11 mouse cellular contexts compared by ENCODE assay signal in genomic region chr7:24297361-24298095, GRCm38 (mm10). TPM values are rescaled to one million over a fixed set of nuclear protein-coding genes. Genes with fewer than 3 reads are reported as not detected.
DNase-seq lines count a peak whose midpoint lies in the region; ATAC-seq and TF ChIP-seq lines count a peak whose summit lies in the region.
"Had no signal": no experiment of that assay in that cellular context is flagged by ENCODE, and none has a peak within 500 bp of the region (broad histone marks: within the 10 kb centered on the region; RNA-seq: fewer than 3 reads in every experiment).

No protein-coding gene starts in this region.

- no peaks in the 10 kb centered on the region for H3K9me3 ChIP-seq in lung, embryonic 15.5 days
- H3K9me3 ChIP-seq in forebrain, embryonic 16.5 days (ENCODE audit: control insufficient read depth, low read length) = no peaks in the 10 kb centered on the region
- H3K9me3 ChIP-seq in limb, embryonic 14.5 days (ENCODE audit: control insufficient read depth, low read length) = no peaks in the 10 kb centered on the region
- H3K9me3 ChIP-seq in stomach, embryonic 16.5 days (replicated peaks; ENCODE audit: control insufficient read depth, low read length) = no peaks in the 10 kb centered on the region

- 0 out of 2 replicates have a peak overlapping the region, but pooled peaks have one; percentile 74 for H3K9ac ChIP-seq in lung, embryonic 15.5 days
- no peak overlapping the region for H3K9ac ChIP-seq in forebrain, embryonic 16.5 days (replicated peaks; ENCODE audit: low read depth, low read length)
- no peak overlapping the region for H3K9ac ChIP-seq in limb, embryonic 14.5 days (ENCODE audit: low read depth, low read length, severe bottlenecking)
- H3K9ac ChIP-seq in stomach, embryonic 16.5 days (ENCODE audit: low read length) = no peak overlapping the region

- DNase-seq in lung, postnatal 36 days = no peak
- no peak for DNase-seq in limb, embryonic 14.5 days (ENCODE audit: low spot score)
- no peak for DNase-seq in ovary, adult 18-20 months (ENCODE audit: low spot score)
- no peak for DNase-seq in thymus, adult 2 months
- DNase-seq: cerebellum, adult 9-10 months; lung, postnatal 14 days had no signal

- H3K27me3 ChIP-seq in lung, embryonic 15.5 days = no peaks in the 10 kb centered on the region
- H3K27me3 ChIP-seq in forebrain, embryonic 16.5 days (replicated peaks; ENCODE audit: control insufficient read depth, insufficient read depth, low read length) = no peaks in the 10 kb centered on the region
- no peaks in the 10 kb centered on the region for H3K27me3 ChIP-seq in limb, embryonic 14.5 days (ENCODE audit: control insufficient read depth, insufficient read depth, low read length)
- H3K27me3 ChIP-seq in stomach, embryonic 16.5 days (ENCODE audit: control insufficient read depth, insufficient read depth, low read length) = no peaks in the 10 kb centered on the region
- H3K27me3 ChIP-seq in thymus, adult 2 months (ENCODE audit: control insufficient read depth, insufficient read depth, low read length) = no peaks in the 10 kb centered on the region

- peak overlapping the region; percentile 67; the same call in 1 of the 2 replicates for H3K4me3 ChIP-seq in lung, embryonic 15.5 days
- peak overlapping the region; percentile 65; the same call in 1 of the 2 replicates for H3K4me3 ChIP-seq in forebrain, embryonic 16.5 days (replicated peaks; ENCODE audit: low read length)
- peak overlapping the region; percentile 52; the same call in 1 of the 2 replicates for H3K4me3 ChIP-seq in limb, embryonic 14.5 days (replicated peaks; ENCODE audit: low read length)
- H3K4me3 ChIP-seq in stomach, embryonic 16.5 days (replicated peaks; ENCODE audit: low read length) = no peak overlapping the region
- no peak overlapping the region for H3K4me3 ChIP-seq in thymus, adult 2 months (ENCODE audit: control insufficient read depth, insufficient read depth, low read length)

- no peak for TF ChIP-seq CTCF in thymus, adult 2 months (IDR thresholded peaks at IDR 0.05; ENCODE audit: borderline replicate concordance, control insufficient read depth, extremely low read depth, insufficient read depth, low read length, poor library complexity)

- peaks cover 22% of the 10 kb centered on the region for H3K4me1 ChIP-seq in lung, embryonic 15.5 days
- H3K4me1 ChIP-seq in forebrain, embryonic 16.5 days (replicated peaks; ENCODE audit: control insufficient read depth, insufficient read depth, low read length) = peaks cover 19% of the 10 kb centered on the region
- H3K4me1 ChIP-seq in limb, embryonic 14.5 days (ENCODE audit: control insufficient read depth, insufficient read depth, low read length) = peaks cover 13% of the 10 kb centered on the region
- 0 out of 2 replicates have a peak, but pooled peaks cover 8% of the 10 kb centered on the region for H3K4me1 ChIP-seq in stomach, embryonic 16.5 days (ENCODE audit: control insufficient read depth, insufficient read depth, low read length)
- H3K4me1 ChIP-seq in thymus, adult 2 months (replicated peaks; ENCODE audit: control insufficient read depth, insufficient read depth, low read length) = peaks cover 9% of the 10 kb centered on the region

- no peak overlapping the region for H3K27ac ChIP-seq in lung, embryonic 15.5 days
- H3K27ac ChIP-seq in forebrain, embryonic 16.5 days (ENCODE audit: low read length) = no peak overlapping the region
- no peak overlapping the region for H3K27ac ChIP-seq in limb, embryonic 14.5 days (replicated peaks; ENCODE audit: low read depth, low read length)
- H3K27ac ChIP-seq in stomach, embryonic 16.5 days (ENCODE audit: low read length) = no peak overlapping the region
- no peak overlapping the region for H3K27ac ChIP-seq in thymus, adult 2 months (ENCODE audit: control insufficient read depth, insufficient read depth, low read length)

- peaks cover 51% of the 10 kb centered on the region for H3K36me3 ChIP-seq in lung, embryonic 15.5 days
- H3K36me3 ChIP-seq in forebrain, embryonic 16.5 days (ENCODE audit: control insufficient read depth, insufficient read depth) = peaks cover 40% of the 10 kb centered on the region
- H3K36me3 ChIP-seq in limb, embryonic 14.5 days (ENCODE audit: control insufficient read depth, insufficient read depth, low read length) = peaks cover 53% of the 10 kb centered on the region
- peaks cover 31% of the 10 kb centered on the region for H3K36me3 ChIP-seq in stomach, embryonic 16.5 days (ENCODE audit: control insufficient read depth, insufficient read depth, low read length)
- peaks cover 20% of the 10 kb centered on the region for H3K36me3 ChIP-seq in thymus, adult 2 months (ENCODE audit: control insufficient read depth, insufficient read depth, low read length)

- H3K4me2 ChIP-seq in lung, embryonic 15.5 days = peak overlapping the region; percentile 91
- H3K4me2 ChIP-seq in forebrain, embryonic 16.5 days (ENCODE audit: low read length) = peak overlapping the region; percentile 66
- H3K4me2 ChIP-seq in limb, embryonic 14.5 days (replicated peaks; ENCODE audit: low read depth, low read length, severe bottlenecking) = peak overlapping the region; percentile 85
- peak overlapping the region; percentile 87; the same call in 1 of the 2 replicates for H3K4me2 ChIP-seq in stomach, embryonic 16.5 days (ENCODE audit: low read depth, low read length)

- 89% methylated on average over 15 of the region's 15 CpGs for WGBS in lung, embryonic 15.5 days
- 90% methylated on average over 15 of the region's 15 CpGs for WGBS in forebrain, embryonic 16.5 days
- WGBS in limb, embryonic 14.5 days = 86% methylated on average over 15 of the region's 15 CpGs
- WGBS in stomach, embryonic 16.5 days = 92% methylated on average over 15 of the region's 15 CpGs
- 97% methylated on average over 15 of the region's 15 CpGs for WGBS in thymus, adult 2 months

- no peak for TF ChIP-seq POLR2A in limb, embryonic 14.5 days (IDR thresholded peaks at IDR 0.05; ENCODE audit: borderline replicate concordance, extremely low read depth, insufficient read depth, insufficient read length)
- no peak for TF ChIP-seq POLR2A in thymus, adult 2 months (IDR thresholded peaks at IDR 0.05; ENCODE audit: control insufficient read depth, extremely low read depth, insufficient read depth, low read length, poor library complexity)

- no peak for ATAC-seq in lung, embryonic 15.5 days (ENCODE audit: borderline replicate concordance, extremely low read depth, low FRiP score, low TSS enrichment)
- ATAC-seq in forebrain, embryonic 16.5 days = no peak
- no peak for ATAC-seq in limb, embryonic 14.5 days (ENCODE audit: low FRiP score, low read depth)
- ATAC-seq in stomach, embryonic 16.5 days (ENCODE audit: insufficient read depth, low FRiP score) = no peak
- no peak for ATAC-seq in inflammation-experienced regulatory T-cells, adult 6 months
- ATAC-seq: activated CD4-positive, CD25-positive, alpha-beta regulatory T cell, adult 4 months had no signal

RNA-seq across cellular contexts. Expression of gene Zfp61, which starts 3.5 kb away (rescaled TPM):
- polyA plus RNA-seq in lung, embryonic 15.5 days (2015; fragmentation: Nextera tagmentation; extraction: Ambion mirVana) = 36.2 and 37.9 TPM in 2 replicates
- polyA plus RNA-seq in forebrain, embryonic 16.5 days (2015; fragmentation: Nextera tagmentation; extraction: Ambion mirVana) = 56.0 and 56.3 TPM in 2 replicates
- 36.8 and 45.0 TPM in 2 replicates for polyA plus RNA-seq in limb, embryonic 14.5 days (2012; rRNA removed)
- 38.7 and 39.7 TPM in 2 replicates for polyA plus RNA-seq in limb, embryonic 14.5 days (2014; fragmentation: Nextera tagmentation; extraction: Ambion mirVana)
- polyA plus RNA-seq in stomach, embryonic 16.5 days (2015; fragmentation: Nextera tagmentation; extraction: Ambion mirVana) = 31.4 and 32.2 TPM in 2 replicates
- polyA plus RNA-seq in thymus, adult 2 months (2012; rRNA removed) = 16.1 and 22.6 TPM in 2 replicates
- 10 to 100 TPM; 10.4 to 20.6 (median 19.0) TPM for polyA plus RNA-seq in inflammation-experienced regulatory T-cells, adult 6 months (2017; shearing (Covaris generic))

RNA-seq across cellular contexts. Expression of gene Zfp94, which starts 18.9 kb away (rescaled TPM):
- polyA plus RNA-seq in lung, embryonic 15.5 days (2015; fragmentation: Nextera tagmentation; extraction: Ambion mirVana) = 10.3 and 10.4 TPM in 2 replicates
- 25.9 and 26.6 TPM in 2 replicates for polyA plus RNA-seq in forebrain, embryonic 16.5 days (2015; fragmentation: Nextera tagmentation; extraction: Ambion mirVana)
- 13.8 and 14.4 TPM in 2 replicates for polyA plus RNA-seq in limb, embryonic 14.5 days (2012; rRNA removed)
- 11.7 and 12.6 TPM in 2 replicates for polyA plus RNA-seq in limb, embryonic 14.5 days (2014; fragmentation: Nextera tagmentation; extraction: Ambion mirVana)
- polyA plus RNA-seq in stomach, embryonic 16.5 days (2015; fragmentation: Nextera tagmentation; extraction: Ambion mirVana) = 9.0 and 10.3 TPM in 2 replicates
- polyA plus RNA-seq in thymus, adult 2 months (2012; rRNA removed) = 6.2 and 6.8 TPM in 2 replicates
- 10 to 100 TPM in 2 of 3 experiments, 1 to 10 TPM in 1; 6.6 to 13.0 (median 12.6) TPM for polyA plus RNA-seq in inflammation-experienced regulatory T-cells, adult 6 months (2017; shearing (Covaris generic))

RNA-seq across cellular contexts. Expression of gene Zfp93, which starts 27.3 kb away (rescaled TPM):
- polyA plus RNA-seq in lung, embryonic 15.5 days (2015; fragmentation: Nextera tagmentation; extraction: Ambion mirVana) = 8.7 and 9.3 TPM in 2 replicates
- polyA plus RNA-seq in forebrain, embryonic 16.5 days (2015; fragmentation: Nextera tagmentation; extraction: Ambion mirVana) = 11.7 and 12.8 TPM in 2 replicates
- polyA plus RNA-seq in limb, embryonic 14.5 days (2012; rRNA removed) = 5.8 and 6.2 TPM in 2 replicates
- polyA plus RNA-seq in limb, embryonic 14.5 days (2014; fragmentation: Nextera tagmentation; extraction: Ambion mirVana) = 8.2 and 14.2 TPM in 2 replicates
- polyA plus RNA-seq in stomach, embryonic 16.5 days (2015; fragmentation: Nextera tagmentation; extraction: Ambion mirVana) = 7.6 and 8.3 TPM in 2 replicates
- polyA plus RNA-seq in thymus, adult 2 months (2012; rRNA removed) = 1.2 and 1.7 TPM in 2 replicates
- polyA plus RNA-seq in inflammation-experienced regulatory T-cells, adult 6 months (2017; shearing (Covaris generic)) = 1 to 10 TPM; 2.1 to 2.3 (median 2.2) TPM

RNA-seq across cellular contexts. Expression of gene Tescl, which starts 36.2 kb away (rescaled TPM):
- not detected in 2 replicates for polyA plus RNA-seq in lung, embryonic 15.5 days (2015; fragmentation: Nextera tagmentation; extraction: Ambion mirVana)
- polyA plus RNA-seq in forebrain, embryonic 16.5 days (2015; fragmentation: Nextera tagmentation; extraction: Ambion mirVana) = not detected in 2 replicates
- 0.13 and 0.38 TPM in 2 replicates for polyA plus RNA-seq in limb, embryonic 14.5 days (2012; rRNA removed)
- not detected in 2 replicates for polyA plus RNA-seq in limb, embryonic 14.5 days (2014; fragmentation: Nextera tagmentation; extraction: Ambion mirVana)
- 0.15 TPM in 1 of 2 replicates, not detected in the other for polyA plus RNA-seq in stomach, embryonic 16.5 days (2015; fragmentation: Nextera tagmentation; extraction: Ambion mirVana)
- 0.12 TPM in 1 of 2 replicates, not detected in the other for polyA plus RNA-seq in thymus, adult 2 months (2012; rRNA removed)
- not detected for polyA plus RNA-seq in inflammation-experienced regulatory T-cells, adult 6 months (2017; shearing (Covaris generic))
- polyA plus RNA-seq: activated CD4-positive, CD25-positive, alpha-beta regulatory T cell, adult 4 months had no signal

RNA-seq across cellular contexts. Expression of gene Zfp108, which starts 42.9 kb away (rescaled TPM):
- polyA plus RNA-seq in lung, embryonic 15.5 days (2015; fragmentation: Nextera tagmentation; extraction: Ambion mirVana) = 3.8 and 3.9 TPM in 2 replicates
- 5.7 and 6.3 TPM in 2 replicates for polyA plus RNA-seq in forebrain, embryonic 16.5 days (2015; fragmentation: Nextera tagmentation; extraction: Ambion mirVana)
- 3.1 and 4.1 TPM in 2 replicates for polyA plus RNA-seq in limb, embryonic 14.5 days (2012; rRNA removed)
- polyA plus RNA-seq in limb, embryonic 14.5 days (2014; fragmentation: Nextera tagmentation; extraction: Ambion mirVana) = 4.8 and 6.1 TPM in 2 replicates
- polyA plus RNA-seq in stomach, embryonic 16.5 days (2015; fragmentation: Nextera tagmentation; extraction: Ambion mirVana) = 3.9 TPM in 2 replicates
- 0.34 and 0.43 TPM in 2 replicates for polyA plus RNA-seq in thymus, adult 2 months (2012; rRNA removed)
- polyA plus RNA-seq in inflammation-experienced regulatory T-cells, adult 6 months (2017; shearing (Covaris generic)) = under 1 TPM in 1 of 3 experiments, not detected in 2; 0.29 TPM

Comparison
In these comparisons a context has a peak if more than half of its experiments do, and no peak if none do; other contexts are left out.
1. H3K4me3 ChIP-seq: peak in lung, embryonic 15.5 days (single experiment), forebrain, embryonic 16.5 days (single experiment) and limb, embryonic 14.5 days (single experiment); none in stomach, embryonic 16.5 days (single experiment) and thymus, adult 2 months (single experiment).
2. Peak in every context shown above with its lines, with median percentiles within 50 percentile points of each other: H3K4me2 ChIP-seq.